Mouse (Mus musculus) frontal cortex, postnatal 36 days (tissue): ENCODE data around the gene Pck2.

Experiments used
- DNase-seq, 2 experiments: peaks; one replicate each; pipeline ENCODE4 v3.0.0; 2022; ENCODE audit warnings: low spot score in 2 of 2

Pck2 gene

GRCm38 (mm10) chr14:55575711-55576110 lies 35.6 kb downstream of the Pck2 start:
- no peak for DNase-seq

DNA sequence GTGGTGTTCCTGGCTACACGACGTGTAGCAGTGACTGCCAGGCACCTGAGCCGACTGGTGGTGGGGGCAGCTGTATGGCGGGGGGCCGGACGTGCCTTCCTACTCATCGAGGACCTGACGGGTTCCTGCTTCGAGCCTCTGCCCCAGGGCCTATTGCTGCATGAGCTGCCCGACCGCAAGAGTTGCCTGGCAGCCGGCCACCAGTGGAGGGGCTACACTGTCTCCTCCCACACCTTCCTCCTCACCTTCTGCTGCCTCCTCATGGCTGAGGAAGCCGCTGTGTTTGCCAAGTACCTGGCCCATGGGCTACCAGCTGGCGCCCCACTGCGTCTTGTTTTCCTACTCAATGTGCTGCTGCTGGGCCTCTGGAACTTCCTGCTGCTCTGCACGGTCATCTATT lies 36.3 kb downstream of the Pck2 start:
- DNase-seq: no peak

DNA sequence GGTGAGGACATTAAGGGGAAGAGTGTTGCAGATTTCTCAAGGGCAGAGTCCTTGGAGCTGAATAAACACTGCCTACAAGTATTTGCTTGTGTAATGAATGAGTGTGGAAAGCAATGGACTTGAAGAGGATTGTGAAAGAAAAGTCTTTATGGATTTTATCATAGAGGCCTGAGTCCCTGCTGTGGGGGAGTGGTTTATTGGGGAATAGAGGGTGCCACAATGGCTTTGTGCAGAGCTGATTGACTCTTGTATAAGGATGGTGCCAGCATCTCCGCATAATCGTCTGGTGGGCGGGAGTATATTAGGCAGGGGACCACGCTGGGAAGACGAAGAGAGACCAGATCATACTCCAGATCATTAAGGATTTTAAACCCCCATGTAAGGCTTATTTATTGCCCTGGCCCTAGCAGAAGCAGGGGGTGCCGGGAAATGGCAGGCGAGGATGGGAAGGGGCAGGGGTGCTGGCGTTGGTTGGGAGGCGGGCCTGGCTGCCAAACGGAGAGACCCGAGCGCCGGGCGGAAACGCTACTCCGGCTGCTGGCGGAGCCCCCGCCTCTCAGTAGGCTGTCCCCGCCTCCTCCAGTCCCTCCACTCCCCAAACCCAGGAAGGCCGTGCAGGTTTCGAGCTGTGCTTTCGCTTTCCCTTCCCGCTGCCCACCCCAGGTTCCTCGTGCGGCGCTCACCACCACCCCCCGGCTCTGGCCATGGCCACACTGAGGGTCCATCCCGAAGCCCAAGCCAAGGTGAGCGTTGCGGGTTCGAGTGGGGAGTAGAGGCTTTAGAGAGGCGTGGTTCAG lies 38.0 kb downstream of the Pck2 start, which contains the start of gene Psme1:
Gene Psme1, plus strand, starts transcription at position 253 of the 797 bp plus-strand sequence.
- peak; percentile 62 to 69 for DNase-seq

DNA sequence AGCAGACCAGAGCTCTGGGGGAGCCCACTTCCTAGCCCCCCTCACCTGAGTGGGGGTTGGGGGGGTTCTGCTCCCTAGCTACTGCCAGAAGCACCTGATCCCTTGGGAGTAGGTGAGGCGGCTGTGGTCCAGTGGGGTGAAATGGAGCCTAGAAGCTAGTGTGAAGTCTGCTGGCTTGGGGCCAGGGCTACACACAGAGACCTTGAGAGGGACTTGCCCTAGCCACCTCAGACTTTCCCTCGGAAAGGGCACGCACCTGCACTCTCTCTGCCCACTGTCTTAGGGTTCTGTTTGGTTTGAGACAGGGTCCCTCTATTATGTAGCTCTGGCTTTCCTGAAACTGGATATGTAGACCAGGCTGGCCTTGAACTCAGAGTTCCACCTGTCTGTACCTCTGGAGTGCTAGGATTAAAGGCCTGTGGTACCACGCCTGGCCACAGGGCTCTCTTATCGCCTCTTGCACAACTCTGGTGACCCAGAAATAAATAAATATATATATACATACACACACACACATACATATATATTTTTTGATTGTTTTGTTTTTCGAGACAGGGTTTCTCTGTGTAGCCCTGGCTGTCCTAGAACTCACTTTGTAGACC lies 38.7 kb downstream of the Pck2 start:
- DNase-seq: peak in 1 of 2 experiments; percentile 24

GRCm38 (mm10) chr14:55579511-55580496 lies 39.7 kb downstream of the Pck2 start:
- no peak for DNase-seq

DNA sequence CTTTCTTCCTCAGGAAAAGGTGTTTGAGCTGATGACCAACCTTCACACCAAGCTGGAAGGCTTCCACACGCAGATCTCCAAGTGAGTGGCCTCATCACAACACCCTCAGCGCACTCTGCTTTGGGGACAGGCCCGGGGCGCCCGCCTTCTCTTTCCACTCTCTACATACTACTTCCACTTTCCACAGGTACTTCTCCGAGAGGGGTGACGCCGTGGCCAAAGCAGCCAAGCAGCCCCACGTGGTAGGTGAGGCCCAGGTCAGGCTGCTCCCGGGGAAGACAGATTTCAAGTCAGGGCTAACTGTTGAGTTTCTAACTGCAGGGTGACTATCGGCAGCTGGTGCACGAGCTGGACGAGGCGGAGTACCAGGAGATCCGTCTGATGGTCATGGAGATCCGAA lies 40.7 kb downstream of the Pck2 start:
- no peak for DNase-seq

DNA sequence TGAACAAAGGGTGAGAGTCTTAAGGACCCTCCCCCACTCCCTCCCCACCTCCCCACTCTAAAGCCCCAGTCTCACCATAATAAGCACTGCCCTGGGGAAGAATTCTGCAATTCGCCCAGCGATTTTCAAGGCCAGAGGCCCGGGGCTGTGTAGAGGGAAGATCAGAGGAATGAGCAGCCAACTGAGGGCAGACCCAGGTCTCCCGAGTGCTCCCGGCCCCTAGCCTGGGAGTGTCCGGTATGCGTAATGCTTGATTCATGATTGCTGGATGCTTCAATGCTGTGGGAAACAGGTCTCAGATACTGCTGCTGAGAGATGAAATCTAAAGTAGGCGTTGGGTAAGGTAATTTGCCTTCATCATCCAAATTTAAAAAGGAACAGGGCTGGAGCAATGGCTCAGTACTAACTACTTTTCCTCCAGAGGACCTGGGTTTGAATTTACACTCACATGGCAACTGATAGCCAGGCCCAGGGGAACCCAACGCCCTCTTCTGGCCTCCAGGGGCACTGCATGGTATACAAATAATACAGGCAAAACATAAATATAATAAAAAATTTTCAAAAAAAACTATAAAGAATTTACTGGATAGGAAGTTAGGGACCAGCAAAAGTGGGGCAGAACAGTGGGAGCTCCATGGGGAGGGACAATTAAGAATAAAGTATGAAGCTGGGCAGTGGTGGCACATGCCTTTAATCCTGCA lies 42.1 kb downstream of the Pck2 start:
- DNase-seq: no peak

- DNase-seq: no peak
Observed at GRCm38 (mm10) chr14:55584303-55584701, 44.2 kb downstream of the Pck2 start.

- peak; percentile 64 to 67 for DNase-seq
Observed at GRCm38 (mm10) chr14:55584702-55585565, 44.9 kb downstream of the Pck2 start, which contains the start of gene Emc9. Emc9 (minus strand) TSS chr14:55585302.

DNA sequence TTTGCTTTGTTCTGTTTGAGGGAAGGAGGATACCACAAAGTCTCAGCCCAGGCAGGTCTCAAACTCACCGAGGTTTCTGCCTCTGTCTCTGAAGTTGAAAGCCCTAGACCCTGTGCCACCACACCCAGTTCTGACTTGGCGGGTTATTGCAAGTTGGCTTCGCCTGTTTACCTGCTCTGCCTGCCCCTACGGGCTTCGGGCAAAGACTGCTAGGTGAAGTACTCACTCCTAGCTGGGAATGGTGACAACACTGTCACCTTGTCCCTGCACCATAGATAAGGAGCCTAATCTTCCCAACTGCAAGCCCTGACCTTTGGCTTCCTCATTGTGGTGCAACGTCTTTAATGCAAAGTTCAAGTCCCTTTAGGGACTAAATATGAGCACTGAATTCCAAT lies 45.5 kb downstream of the Pck2 start:
- DNase-seq: no peak

- DNase-seq: no peak
Observed at GRCm38 (mm10) chr14:55586149-55586548, 46.1 kb downstream of the Pck2 start.

- DNase-seq: no peak
Observed at GRCm38 (mm10) chr14:55589271-55589670, 49.2 kb downstream of the Pck2 start.

GRCm38 (mm10) chr14:55589771-55590448 lies 49.8 kb downstream of the Pck2 start:
- no peak for DNase-seq

DNA sequence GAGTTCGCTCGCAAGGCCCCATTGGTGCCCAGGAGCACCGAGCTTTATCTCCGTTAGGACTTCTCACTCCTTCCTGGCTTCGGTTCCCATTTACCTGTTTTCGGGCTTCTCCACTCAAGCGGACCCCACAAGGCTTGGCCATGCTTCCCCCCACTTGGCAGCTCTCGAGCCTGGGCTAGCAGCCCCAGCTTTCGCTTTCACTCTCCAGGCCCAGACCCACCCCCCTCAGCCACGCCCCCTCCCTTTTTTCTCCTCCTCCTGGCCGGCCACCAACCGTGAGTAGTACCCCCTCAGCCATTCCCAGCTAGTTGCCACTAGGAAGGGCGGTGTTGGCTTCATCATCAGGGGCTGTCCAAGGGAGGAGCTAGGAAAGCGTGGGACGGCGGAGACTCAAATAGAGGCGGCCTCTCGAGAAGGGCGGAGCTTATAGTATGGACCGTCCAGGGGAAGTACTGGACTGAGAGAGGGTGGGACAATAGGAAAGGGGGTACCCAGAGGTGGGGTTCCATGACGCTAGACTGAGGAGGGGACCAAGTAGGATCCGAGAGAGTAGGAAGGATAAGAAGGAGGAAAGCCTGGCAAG lies 50.8 kb downstream of the Pck2 start, which contains the start of gene Psme2:
Gene Psme2, minus strand, starts transcription at position 366 of the 583 bp plus-strand sequence.
- DNase-seq: peak; percentile 90 to 93

GRCm38 (mm10) chr14:55591331-55591891 lies 51.3 kb downstream of the Pck2 start, which contains the start of gene Rnf31:
Rnf31 (plus strand) TSS chr14:55591708.
- peak; percentile 93 to 96 for DNase-seq

- DNase-seq: no peak
Observed at GRCm38 (mm10) chr14:55592226-55592625, 52.2 kb downstream of the Pck2 start.

- DNase-seq: no peak
Observed at GRCm38 (mm10) chr14:55596036-55596690, 56.1 kb downstream of the Pck2 start.
